Mouse (Mus musculus) cerebellum, postnatal 4 days (tissue): ENCODE data around the gene Dner.

ENCODE experiments used
- DNase-seq, 2 experiments: peaks; one replicate each; pipeline ENCODE4 v3.0.0; 2022; ENCODE audit warnings: low spot score in 2 of 2, mixed read lengths in 1 of 2

Dner gene

GRCm38 (mm10) chr1:84636890-84637289, 59.1 kb downstream of the Dner start:
- no peak for DNase-seq

GRCm38 (mm10) chr1:84628244-84628643, 67.8 kb downstream of the Dner start:
- DNase-seq, result no peak

DNA sequence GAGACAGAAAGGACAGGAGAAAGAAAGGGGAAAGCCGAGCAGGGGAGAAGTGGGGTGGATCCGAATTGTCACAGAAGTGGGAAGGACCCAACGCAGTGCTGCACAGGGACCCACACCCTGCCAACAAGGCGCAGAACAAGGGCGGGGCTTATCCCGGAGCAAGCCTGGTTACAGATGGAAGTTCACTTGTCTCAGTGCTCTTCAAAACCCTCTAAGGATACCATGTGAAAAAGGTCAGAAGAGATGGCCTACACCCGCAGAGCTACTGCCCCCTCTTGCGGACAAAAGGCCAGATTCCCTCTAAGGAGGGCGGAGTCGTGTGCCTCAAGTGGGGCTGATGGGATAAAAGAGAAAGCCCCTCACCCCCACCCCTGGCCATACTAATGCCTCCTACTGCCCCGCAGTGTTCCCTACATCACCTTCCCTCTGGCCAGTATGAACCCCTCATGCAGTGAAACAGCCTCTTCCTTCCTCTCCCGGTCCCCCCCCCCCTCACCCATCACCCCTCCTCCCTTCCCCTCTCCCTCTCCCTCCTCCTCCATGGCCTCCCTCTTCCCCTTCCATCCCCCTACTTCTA, 73.0 kb downstream of the Dner start:
- no peak for DNase-seq

DNA sequence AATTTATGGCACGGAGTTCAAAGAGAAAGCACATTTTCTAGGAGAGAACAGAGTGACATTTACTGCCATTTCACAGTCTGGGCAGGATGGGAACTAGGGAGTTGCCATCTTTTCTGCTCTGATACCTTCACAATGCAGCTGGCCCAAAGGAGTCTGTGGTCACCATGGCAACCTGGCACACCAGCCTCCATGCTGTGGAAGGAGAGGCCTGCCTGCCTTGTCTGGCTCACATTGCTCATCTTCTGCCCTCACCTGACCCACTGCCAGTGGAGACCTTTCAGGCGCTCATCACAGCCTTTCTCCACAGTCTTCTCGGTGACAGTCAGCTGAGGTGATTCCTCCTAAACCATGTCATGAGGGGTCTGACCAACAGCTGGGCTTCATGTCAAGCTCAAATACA, 74.7 kb downstream of the Dner start:
- peak; percentile 25 to 82 for DNase-seq

DNA sequence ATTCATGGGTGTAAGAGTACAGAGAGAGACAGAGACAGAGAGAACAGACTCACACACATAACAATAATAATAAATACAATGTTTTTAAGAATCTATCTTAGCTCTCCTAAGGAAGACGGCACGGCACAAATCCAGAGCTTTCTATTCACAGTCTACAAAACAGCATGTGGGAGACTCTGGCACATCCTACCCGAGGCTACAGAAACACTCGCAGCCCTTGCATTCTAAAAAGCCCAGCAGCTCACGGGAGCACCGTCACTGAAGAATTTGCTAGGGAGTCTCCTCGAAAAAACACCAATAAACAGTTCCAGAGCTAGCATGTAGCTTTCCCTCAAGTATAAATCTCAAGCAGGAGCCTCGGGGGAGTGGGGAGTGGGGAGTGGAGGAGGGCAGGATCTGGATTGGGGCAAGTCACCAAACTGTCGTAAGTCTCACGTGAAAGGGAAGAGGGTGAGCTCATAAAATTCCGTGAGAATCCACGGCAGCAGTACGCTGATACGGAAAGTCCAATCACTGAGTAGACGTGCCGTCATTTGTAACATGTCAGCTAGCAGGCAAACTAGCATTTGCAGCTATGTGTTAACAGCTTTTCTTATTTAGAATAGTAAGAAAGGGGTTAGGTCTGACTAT, 76.8 kb downstream of the Dner start:
- no peak for DNase-seq

GRCm38 (mm10) chr1:84618094-84618493, 77.9 kb downstream of the Dner start:
- no peak for DNase-seq

DNA sequence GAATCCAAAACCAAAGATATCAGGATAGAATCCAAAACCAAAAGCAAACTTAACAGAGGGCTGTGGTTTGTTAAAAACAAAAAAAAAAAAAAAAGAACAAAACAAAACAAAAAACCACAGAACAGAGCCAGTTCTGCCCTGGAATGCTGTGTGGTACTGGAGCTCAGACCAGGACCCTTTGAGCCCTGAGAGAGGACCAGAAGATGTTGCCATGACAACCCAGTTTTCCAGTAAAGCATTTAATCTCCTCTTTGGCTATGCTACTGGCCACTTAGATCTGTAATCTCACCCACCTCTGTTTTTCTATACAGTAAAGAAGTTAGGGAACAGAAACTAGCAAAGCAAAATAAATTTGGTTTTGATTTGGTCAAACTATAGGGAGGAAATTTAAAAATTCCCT, 79.9 kb downstream of the Dner start:
- no peak for DNase-seq

DNA sequence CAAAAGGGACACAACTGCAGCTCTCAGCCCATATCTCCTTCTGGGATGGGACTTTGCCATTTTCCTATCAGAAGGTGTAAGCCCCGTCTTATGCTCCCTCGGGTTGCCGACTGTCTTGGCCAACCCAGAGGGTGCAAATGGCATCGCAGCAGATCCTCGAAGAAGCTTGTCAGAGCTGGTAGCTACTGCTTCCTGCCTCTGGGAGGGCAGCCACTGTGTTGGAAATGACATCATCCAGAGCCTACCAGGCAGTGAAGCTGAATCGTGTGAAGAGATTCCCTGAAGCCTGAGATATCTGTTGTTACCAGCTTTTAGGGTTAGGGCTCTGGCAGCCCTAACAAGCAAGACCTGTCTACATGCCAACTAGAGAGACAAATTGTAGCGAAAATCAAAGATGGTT, 81.4 kb downstream of the Dner start:
- no peak for DNase-seq

- DNase-seq, result no peak
These were observed 82.9 kb downstream of the Dner start for GRCm38 (mm10) chr1:84613119-84613518.

DNA sequence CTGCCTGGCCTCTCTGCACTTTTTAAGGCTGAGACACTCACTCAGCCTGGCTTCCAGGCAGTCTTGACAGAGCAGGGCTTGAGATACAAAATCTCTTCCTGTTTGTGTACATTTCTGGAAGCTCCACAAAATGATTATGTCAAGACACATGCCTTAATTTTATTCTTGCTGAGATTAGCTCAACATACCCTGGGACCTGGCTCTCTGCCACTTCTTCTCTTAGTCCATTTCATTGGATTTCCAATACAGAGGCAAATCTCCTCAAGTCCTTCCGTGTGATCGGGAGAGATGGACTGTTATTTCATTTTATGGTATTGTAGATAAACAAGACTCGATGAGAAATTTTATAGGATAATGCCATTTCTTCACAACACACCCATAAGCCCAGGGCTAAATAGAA, 84.7 kb downstream of the Dner start:
- DNase-seq, result no peak

DNA sequence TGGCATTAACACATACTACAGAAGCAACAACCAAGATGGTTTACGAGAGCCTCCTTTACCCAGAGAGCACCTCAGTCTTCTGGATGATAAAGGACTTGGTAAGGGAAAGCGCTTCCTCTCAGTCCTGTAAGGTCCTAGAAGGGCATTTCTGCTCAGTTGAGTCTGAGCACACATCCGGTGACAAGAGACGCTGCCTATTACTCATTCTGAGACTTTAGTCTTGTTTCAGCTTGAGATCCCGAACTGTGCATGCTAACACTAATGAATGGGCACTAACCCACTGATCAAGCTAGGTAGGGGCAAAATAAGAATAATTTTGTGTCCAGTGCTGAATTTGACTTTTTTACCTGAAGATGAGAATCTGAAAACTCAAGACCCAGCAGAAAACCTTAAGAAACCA, 97.0 kb downstream of the Dner start:
- DNase-seq, result no peak

DNA sequence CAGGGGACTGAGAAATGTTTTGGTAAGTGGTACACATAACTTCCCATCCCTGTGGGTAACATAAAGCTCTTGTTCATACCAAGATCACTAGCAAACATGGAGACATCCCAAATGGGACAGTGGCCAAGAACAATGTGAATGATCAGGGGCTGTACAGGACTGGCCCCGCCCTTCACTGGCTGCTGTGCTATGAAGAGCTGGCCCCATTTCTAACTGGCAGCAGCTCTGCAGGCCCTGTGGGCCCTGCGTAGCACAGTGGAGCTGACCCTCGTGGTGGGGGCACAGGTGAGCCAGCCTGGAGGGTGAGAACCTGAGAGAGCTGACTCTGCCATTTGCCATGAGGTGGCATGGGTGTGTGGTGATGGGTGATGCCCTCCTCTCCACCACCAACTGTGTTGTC, 100.0 kb downstream of the Dner start:
- no peak for DNase-seq

- no peak for DNase-seq
These were observed 103.6 kb downstream of the Dner start for GRCm38 (mm10) chr1:84592394-84592793.

DNA sequence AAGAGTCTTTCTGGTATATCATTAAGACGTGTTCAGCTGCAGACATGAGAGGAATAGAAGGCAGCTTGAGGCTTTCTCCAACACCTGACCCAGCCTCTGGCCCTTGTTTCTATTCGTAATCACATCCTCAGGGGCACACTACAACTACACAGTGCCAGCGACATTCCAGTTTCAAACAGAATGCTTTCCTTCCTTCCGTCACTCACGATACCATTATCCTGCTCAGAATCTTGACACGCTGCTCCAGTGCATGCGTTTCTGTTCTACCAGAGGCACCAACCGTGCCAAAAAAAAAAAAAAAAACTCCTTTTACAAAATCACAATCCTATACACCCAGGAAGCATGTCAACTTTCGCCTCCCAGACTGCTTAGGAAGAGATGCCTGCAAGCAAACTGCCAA, 105.5 kb downstream of the Dner start:
- no peak for DNase-seq

DNA sequence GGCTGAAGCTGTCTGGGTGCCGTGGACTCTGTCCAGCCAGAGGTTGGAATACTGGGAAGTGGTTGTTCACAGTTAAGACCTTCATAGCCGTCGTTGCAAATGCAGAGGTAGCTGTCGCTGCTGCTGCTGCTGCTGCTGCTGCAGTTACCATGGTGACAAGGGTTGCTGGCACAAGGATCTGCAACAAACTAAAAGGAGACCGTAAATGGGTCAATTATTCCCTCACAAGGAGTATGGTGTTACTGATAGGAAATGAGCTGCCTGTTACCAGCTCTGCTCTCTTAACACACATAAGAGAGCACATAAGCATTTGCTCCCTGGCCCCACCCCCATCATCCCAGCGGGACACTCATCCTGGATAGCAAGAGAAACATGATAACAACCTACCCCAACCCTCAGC, 110.6 kb downstream of the Dner start:
- no peak for DNase-seq

DNA sequence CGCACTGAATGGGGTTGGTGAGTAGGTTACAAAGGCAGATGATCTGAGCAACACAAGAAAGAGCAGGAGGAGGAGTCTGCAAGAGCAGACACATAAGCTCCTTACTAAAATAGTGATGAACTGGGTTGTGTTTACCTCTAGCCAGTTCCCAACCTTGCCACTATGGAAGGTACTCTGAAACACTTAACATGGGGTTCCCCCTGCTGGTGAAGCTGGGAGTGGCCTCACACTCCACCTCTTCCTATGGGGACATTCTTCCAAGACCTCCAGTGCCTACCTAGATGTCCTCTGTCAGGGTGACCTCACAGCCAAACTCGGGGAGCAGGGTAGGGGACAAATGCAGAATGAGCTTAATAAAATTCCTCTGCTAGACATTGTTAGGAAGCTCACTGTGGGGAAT, 114.2 kb downstream of the Dner start:
- peak in 1 of 2 experiments; percentile 71 for DNase-seq

- DNase-seq, result no peak
These were observed 134.2 kb downstream of the Dner start for GRCm38 (mm10) chr1:84561841-84562240.

GRCm38 (mm10) chr1:84561387-84561786, 134.6 kb downstream of the Dner start:
- DNase-seq, result no peak

- DNase-seq, result no peak
These were observed 139.2 kb downstream of the Dner start for GRCm38 (mm10) chr1:84556546-84557511.

GRCm38 (mm10) chr1:84552005-84552404, 144.0 kb downstream of the Dner start:
- no peak for DNase-seq

DNA sequence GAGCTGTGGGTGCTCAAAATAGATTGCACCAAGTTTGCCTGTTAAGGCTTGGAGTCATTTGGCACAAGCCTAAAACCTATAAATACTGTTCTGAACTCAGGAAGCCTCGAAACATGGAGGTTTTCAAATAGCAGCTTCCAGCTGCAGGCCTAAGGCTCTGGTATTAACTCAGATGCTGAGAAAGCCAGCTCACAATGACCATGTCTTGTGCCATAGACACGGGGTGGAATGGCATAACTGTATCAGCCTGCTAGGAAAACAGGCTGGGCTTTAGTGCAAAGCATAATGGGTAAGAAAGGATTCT, 146.0 kb downstream of the Dner start:
- DNase-seq, result no peak

DNA sequence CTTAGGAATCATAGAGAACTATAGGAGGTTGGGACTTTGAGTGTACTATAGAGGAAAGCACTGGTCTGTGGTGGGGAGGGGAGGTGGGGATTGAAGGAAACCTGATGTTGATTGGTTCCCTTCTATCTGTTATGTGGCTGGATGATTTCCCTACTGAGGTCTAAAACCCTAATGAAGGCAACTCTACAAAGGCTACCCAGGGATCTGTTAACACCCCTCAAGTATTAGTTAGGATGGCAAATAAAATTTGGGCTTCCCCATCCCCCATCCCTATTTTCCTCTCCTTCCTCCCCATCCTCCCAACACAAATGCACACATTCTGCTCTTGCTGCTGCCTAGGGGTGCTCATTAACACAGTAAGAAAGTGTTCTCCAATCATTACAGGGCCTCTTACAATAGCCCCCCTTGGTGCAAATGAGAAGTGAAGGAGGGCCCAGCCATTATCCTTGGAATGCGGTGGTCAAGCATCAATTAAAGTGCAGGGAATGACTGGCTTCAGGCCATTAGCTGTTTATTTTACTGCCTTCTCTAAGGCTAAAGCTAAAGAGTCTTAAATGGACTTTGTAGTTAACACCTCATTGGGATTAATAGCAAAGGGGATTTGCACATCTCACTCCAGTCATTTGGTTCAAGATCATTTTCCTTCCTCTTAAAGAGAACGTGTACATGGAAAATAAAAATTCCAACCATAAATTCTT, 146.5 kb downstream of the Dner start:
- no peak for DNase-seq
